In genomic region chr10:44328347-44328746, GRCm38 (mm10) we compare ENCODE assay signal across 10 mouse cellular contexts.
DNase-seq lines count a peak whose midpoint lies in the region; ATAC-seq and TF ChIP-seq lines count a peak whose summit lies in the region.
"Had no signal": no experiment of that assay in that cellular context is flagged by ENCODE, and none has a peak within 500 bp of the region (broad histone marks: within the 10 kb centered on the region; RNA-seq: fewer than 3 reads in every experiment).

No protein-coding gene starts in this region.

- no peak overlapping the region for H3K27ac ChIP-seq in cortical plate, adult 2 months (ENCODE audit: insufficient read depth, low read length)
- H3K27ac ChIP-seq: embryonic facial prominence, embryonic 15.5 days; limb, embryonic 12.5 days had no signal

- intact Hi-C loops in heart, postnatal 36 days (cut with DNase I) = loop anchor here (2.0 to 10.0 kb wide), 4 partner anchors 126 to 716 kb away; no protein-coding TSS in a partner anchor

- TF ChIP-seq POLR2A in cortical plate, adult 2 months (IDR thresholded peaks at IDR 0.05; ENCODE audit: extremely low read depth, insufficient read depth, low read length) = no peak

- no peak overlapping the region for H3K4me3 ChIP-seq in cortical plate, adult 2 months (ENCODE audit: insufficient read depth, low read length)
- H3K4me3 ChIP-seq: embryonic facial prominence, embryonic 15.5 days; limb, embryonic 12.5 days had no signal

- H3K4me1 ChIP-seq in cortical plate, adult 2 months (ENCODE audit: control insufficient read depth, insufficient read depth, low read length) = no peaks in the 10 kb centered on the region
- H3K4me1 ChIP-seq: embryonic facial prominence, embryonic 15.5 days; limb, embryonic 12.5 days had no signal

- peak; percentile 15; the same call in 1 of the 2 replicates for TF ChIP-seq CTCF in cortical plate, adult 2 months (IDR thresholded peaks at IDR 0.05; ENCODE audit: extremely low read depth, insufficient read depth, low read length)

- DNase-seq in heart, postnatal 36 days = peak; percentile 38 to 52
- DNase-seq in heart, adult 9 months (ENCODE audit: low spot score in 2 of 2) = no peak
- DNase-seq in 416B (ENCODE audit: low read depth) = peak; percentile 57
- DNase-seq in CD8-positive naive resting alpha-beta T cell, adult 2 months (ENCODE audit: low read depth in 2 of 2, low spot score in 2 of 2) = peak; percentile 14 to 45
- peak; percentile 72 to 73 for DNase-seq in layer of hippocampus, postnatal 10 days (ENCODE audit: low spot score in 2 of 2)
- peak; percentile 63 for DNase-seq in retina, postnatal 1 day

- ATAC-seq in erythroblast, adult 5-6 weeks (replicated peaks; ENCODE audit: low FRiP score, poor library complexity, severe bottlenecking) = no peak

Comparison
In these comparisons a context has a peak if more than half of its experiments do, and no peak if none do; other contexts are left out.
1. DNase-seq: peak in heart, postnatal 36 days (2 of 2), 416B (single experiment), CD8-positive naive resting alpha-beta T cell, adult 2 months (2 of 2), layer of hippocampus, postnatal 10 days (2 of 2) and retina, postnatal 1 day (single experiment); none in heart, adult 9 months (0 of 2).